Comparison of ENCODE assay signal across 10 mouse cellular contexts in the genomic region with DNA sequence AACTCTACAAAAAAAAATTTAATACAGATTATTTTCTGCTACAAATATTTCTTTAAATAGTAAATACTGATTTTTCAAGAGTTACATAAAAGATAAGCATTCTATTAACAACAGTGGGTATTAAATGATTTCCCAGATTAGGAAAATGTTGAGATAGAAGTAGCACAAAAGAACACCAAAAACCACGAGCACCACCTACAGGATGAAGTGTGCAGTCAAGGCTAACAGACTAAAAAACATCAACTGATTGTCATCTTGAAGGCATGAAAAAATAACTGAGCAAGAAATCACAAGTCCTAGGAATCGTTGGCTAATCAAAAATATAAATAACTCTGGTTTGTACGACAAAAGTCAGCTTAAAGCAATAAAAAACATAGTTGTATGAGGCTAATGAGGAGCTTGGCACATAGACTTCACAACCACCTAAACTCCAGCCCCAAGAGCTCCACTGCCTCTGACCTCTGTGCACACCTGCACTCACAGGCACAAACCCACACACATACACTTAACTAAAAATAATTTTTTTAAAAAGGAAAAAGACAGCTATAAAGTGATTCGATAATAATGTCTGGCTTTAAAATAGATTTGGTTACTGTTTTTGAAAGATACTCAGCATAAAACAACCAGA. TPM values are rescaled to one million over a fixed set of nuclear protein-coding genes. Genes with fewer than 3 reads are reported as not detected.
A peak's percentile ranks its signal among the peaks of the same experiment; 100 is the strongest.
DNase-seq lines count a peak whose midpoint lies in the region; ATAC-seq and TF ChIP-seq lines count a peak whose summit lies in the region.
"Had no signal": no experiment of that assay in that cellular context is flagged by ENCODE, and none has a peak within 500 bp of the region (broad histone marks: within the 10 kb centered on the region; RNA-seq: fewer than 3 reads in every experiment).

No protein-coding gene starts in this region.

- peaks cover 15% of the 10 kb centered on the region; the same call in 1 of the 2 replicates for H3K79me2 ChIP-seq in liver, adult 2 months (ENCODE audit: control insufficient read depth, insufficient read depth, low read length)

- DNase-seq in embryo, embryonic 10 days (ENCODE audit: low spot score), result peak; percentile 67
- DNase-seq in embryo, embryonic 9.5 days (ENCODE audit: extremely low spot score), result no peak
- peak; percentile 78 for DNase-seq in 3T3-L1 (ENCODE audit: low read depth, low spot score)
- peak; percentile 13 for DNase-seq in adrenal gland, adult 8-10 months
- peak; percentile 67 for DNase-seq in embryonic facial prominence, embryonic 11.5 days (ENCODE audit: low spot score)
- peak; percentile 80 for DNase-seq in hindbrain, postnatal 0 days (ENCODE audit: low spot score)
- DNase-seq in liver, adult 2 months (ENCODE audit: extremely low read depth, low read depth, low spot score), result peak; percentile 24
- peak; percentile 61 for DNase-seq in retina, postnatal 7 days (ENCODE audit: low read depth, low spot score)

- H3K36me3 ChIP-seq in embryonic facial prominence, embryonic 11.5 days (replicated peaks; ENCODE audit: control insufficient read depth, insufficient read depth, low read depth, low read length), result no peaks in the 10 kb centered on the region
- H3K36me3 ChIP-seq in hindbrain, postnatal 0 days (ENCODE audit: insufficient read depth, low read length), result no peaks in the 10 kb centered on the region
- no peaks in the 10 kb centered on the region; the same call in 1 of the 2 replicates for H3K36me3 ChIP-seq in liver, adult 2 months (ENCODE audit: control insufficient read depth, insufficient read depth, low read length)

- ATAC-seq in embryonic facial prominence, embryonic 11.5 days (replicated peaks; ENCODE audit: insufficient number of reproducible peaks, low FRiP score, low TSS enrichment, low read depth), result no peak
- no peak; the same call in 1 of the 2 replicates for ATAC-seq in hindbrain, postnatal 0 days

- H3K4me1 ChIP-seq in embryonic facial prominence, embryonic 11.5 days (ENCODE audit: control insufficient read depth, insufficient read depth, low read length), result no peaks in the 10 kb centered on the region
- H3K4me1 ChIP-seq in hindbrain, postnatal 0 days (ENCODE audit: insufficient read depth, low read length), result no peaks in the 10 kb centered on the region
- no peaks in the 10 kb centered on the region for H3K4me1 ChIP-seq in liver, adult 2 months (ENCODE audit: control insufficient read depth, insufficient read depth, low read length)

- H3K4me3 ChIP-seq in embryonic facial prominence, embryonic 11.5 days (ENCODE audit: low read depth, low read length), result no peak overlapping the region
- no peak overlapping the region for H3K4me3 ChIP-seq in hindbrain, postnatal 0 days (ENCODE audit: low read length)
- no peak overlapping the region for H3K4me3 ChIP-seq in liver, adult 2 months (ENCODE audit: insufficient read depth, low read depth, low read length)
- H3K4me3 ChIP-seq: heart, embryonic 13.5 days; myocyte had no signal

- no peak for TF ChIP-seq POLR2A in liver, adult 2 months (IDR thresholded peaks at IDR 0.05; ENCODE audit: extremely low read depth, insufficient read depth, low read length)

- H3K9me3 ChIP-seq in embryonic facial prominence, embryonic 11.5 days (replicated peaks; ENCODE audit: control insufficient read depth, low read length), result no peaks in the 10 kb centered on the region
- H3K9me3 ChIP-seq in hindbrain, postnatal 0 days (ENCODE audit: low read length), result no peaks in the 10 kb centered on the region
- H3K9me3 ChIP-seq: heart, embryonic 13.5 days had no signal

- TF ChIP-seq CTCF in hindbrain, postnatal 0 days (IDR thresholded peaks at IDR 0.05; ENCODE audit: low read depth), result peak; percentile 84
- TF ChIP-seq CTCF in liver, adult 2 months (IDR thresholded peaks at IDR 0.05; ENCODE audit: low read depth, low read length), result no peak

- H3K9ac ChIP-seq in embryonic facial prominence, embryonic 11.5 days (replicated peaks; ENCODE audit: low read length), result no peak overlapping the region
- H3K9ac ChIP-seq in hindbrain, postnatal 0 days (replicated peaks; ENCODE audit: low read length), result no peak overlapping the region
- no peak overlapping the region for H3K9ac ChIP-seq in liver, adult 2 months (ENCODE audit: low read depth, low read length)
- H3K9ac ChIP-seq: heart, embryonic 13.5 days had no signal

- no peak overlapping the region for H3K27ac ChIP-seq in embryonic facial prominence, embryonic 11.5 days (replicated peaks; ENCODE audit: low read depth, low read length)
- H3K27ac ChIP-seq in hindbrain, postnatal 0 days, result no peak overlapping the region
- H3K27ac ChIP-seq in liver, adult 2 months (replicated peaks; ENCODE audit: insufficient read depth, low read depth, low read length), result no peak overlapping the region
- H3K27ac ChIP-seq: heart, embryonic 13.5 days had no signal

- WGBS in embryonic facial prominence, embryonic 11.5 days, result 54% methylated on average over 4 of the region's 4 CpGs
- 39% methylated on average over 4 of the region's 4 CpGs for WGBS in hindbrain, postnatal 0 days
- 44% methylated on average over 4 of the region's 4 CpGs for WGBS in liver, adult 2 months

- H3K27me3 ChIP-seq in embryonic facial prominence, embryonic 11.5 days (ENCODE audit: control insufficient read depth, insufficient read depth, low read length), result no peaks in the 10 kb centered on the region
- H3K27me3 ChIP-seq in hindbrain, postnatal 0 days (ENCODE audit: insufficient read depth, low read length), result no peaks in the 10 kb centered on the region
- H3K27me3 ChIP-seq in liver, adult 2 months (ENCODE audit: control insufficient read depth, insufficient read depth, low read length), result no peaks in the 10 kb centered on the region
- H3K27me3 ChIP-seq: heart, embryonic 13.5 days had no signal

- H3K4me2 ChIP-seq in embryonic facial prominence, embryonic 11.5 days (ENCODE audit: low read depth, low read length), result no peak overlapping the region
- H3K4me2 ChIP-seq in hindbrain, postnatal 0 days (ENCODE audit: low read depth, low read length), result no peak overlapping the region
- H3K4me2 ChIP-seq: heart, embryonic 13.5 days had no signal

RNA-seq across cellular contexts. Expression of gene Pou2f1, which starts 35.3 kb away (rescaled TPM):
- 10 to 100 TPM; 10.6 to 23.3 (median 15.2) TPM for total RNA-seq in adrenal gland, adult 8-10 months (2022)
- polyA plus RNA-seq in embryonic facial prominence, embryonic 11.5 days (2014; fragmentation: Nextera tagmentation; extraction: Ambion mirVana), result 22.1 and 22.8 TPM in 2 replicates
- total RNA-seq in hindbrain, postnatal 0 days (2014; rRNA removed), result 26.7 and 29.6 TPM in 2 replicates
- polyA plus RNA-seq in hindbrain, postnatal 0 days (2015; fragmentation: Nextera tagmentation; extraction: Ambion mirVana), result 12.5 and 13.9 TPM in 2 replicates
- total RNA-seq in liver, adult 2 months (2014; rRNA removed), result 3.6 and 4.9 TPM in 2 replicates
- polyA plus RNA-seq in liver, adult 2 months (2012; rRNA removed), result 5.4 and 5.8 TPM in 2 replicates
